Mouse (Mus musculus) CH12.LX (cell line): Measurements from ENCODE around the gene Olfr437.
"Not testable (repeated sequence)": the region's sequence is repeated elsewhere in the genome, so short reads cannot be mapped to it uniquely, and the experiment has no call there.

Experiments used
- CHD1 ChIP-seq: IDR thresholded peaks from 2 replicates; pipeline ENCODE4 v1.6.1; 2012; ENCODE audit warnings: low read depth, low read length, improper control_type of control experiment, inconsistent platforms
- CTCF ChIP-seq, 2 experiments: IDR thresholded peaks in 1 of 2; conservative IDR thresholded peaks in 1 of 2; 2 replicates each; pipeline ENCODE4 v1.5.1; 2011 to 2012; ENCODE audit warnings: low read depth in 2 of 2, low read length in 2 of 2, improper control_type of control experiment in 1 of 2, inconsistent platforms in 1 of 2, mild to moderate bottlenecking in 1 of 2, moderate library complexity in 1 of 2
- KAT2A ChIP-seq: IDR thresholded peaks from 2 replicates; pipeline ENCODE4 v1.6.1; 2012; ENCODE audit warnings: low read length, improper control_type of control experiment, inconsistent platforms; ENCODE audit not compliant: insufficient replicate concordance
- POLR2A ChIP-seq: IDR thresholded peaks from 2 replicates; pipeline ENCODE4 v1.6.1; 2011; ENCODE audit warnings: low read depth, mild to moderate bottlenecking, improper control_type of control experiment, low read length
- RCOR1 ChIP-seq: conservative IDR thresholded peaks from 2 replicates; pipeline ENCODE4 v1.6.1; 2012; ENCODE audit warnings: low read depth, mild to moderate bottlenecking, inconsistent platforms, low read length, improper control_type of control experiment
- ZKSCAN1 ChIP-seq: IDR thresholded peaks from 2 replicates; pipeline ENCODE4 v1.6.1; 2012; ENCODE audit warnings: low read depth, inconsistent platforms, low read length, improper control_type of control experiment, borderline replicate concordance

- not testable (repeated sequence) for TF ChIP-seq KAT2A; POLR2A; RCOR1; CTCF (conservative IDR thresholded peaks at IDR 0.05 in 1 of 2, IDR thresholded peaks at IDR 0.05 in 1 of 2; ENCODE audit: low read depth in 2 of 2, low read length in 2 of 2); CHD1; ZKSCAN1
These were observed 16.8 kb upstream of the Olfr437 start, which contains the start of gene Olfr237-ps1 for GRCm38 (mm10) chr6:43146267-43146666.
